Mouse (Mus musculus) heart, embryonic 15.5 days (tissue): ENCODE measurements around the gene Gm5678. TPM values are rescaled to one million over a fixed set of nuclear protein-coding genes. Genes with fewer than 3 reads are reported as not detected.
"Not testable (repeated sequence)": the region's sequence is repeated elsewhere in the genome, so short reads cannot be mapped to it uniquely, and the experiment has no call there.

ENCODE experiments used
- ATAC-seq: fragments of 200-750 bp; cut with Nextera tagmentation; replicated peaks from 2 replicates; pipeline ENCODE4 v1.8.0; 2017; ENCODE audit warnings: low read depth, moderate TSS enrichment; ENCODE audit not compliant: insufficient number of reproducible peaks, insufficient read depth, low FRiP score
- H3K27ac ChIP-seq: fragments of 300-500 bp; sonication (generic); 2 replicates; pipeline ENCODE4 v1.5.1; 2015; ENCODE audit warnings: mild to moderate bottlenecking, inconsistent platforms
- H3K27me3 ChIP-seq: fragments of 300-500 bp; sonication (generic); 2 replicates; pipeline ENCODE4 v1.6.1; 2015; ENCODE audit warnings: inconsistent platforms
- H3K36me3 ChIP-seq: fragments of 300-500 bp; sonication (generic); 2 replicates; pipeline ENCODE4 v1.6.1; 2015; ENCODE audit warnings: mild to moderate bottlenecking, inconsistent platforms
- H3K4me1 ChIP-seq: fragments of 300-500 bp; sonication (generic); replicated peaks from 2 replicates; pipeline ENCODE4 v1.6.1; 2015; ENCODE audit warnings: inconsistent platforms
- H3K4me2 ChIP-seq: fragments of 300-500 bp; sonication (generic); 2 replicates; pipeline ENCODE4 v1.6.1; 2015; ENCODE audit warnings: inconsistent platforms, mild to moderate bottlenecking, moderate library complexity
- H3K4me3 ChIP-seq: fragments of 300-500 bp; sonication (generic); 2 replicates; pipeline ENCODE4 v1.5.1; 2015; ENCODE audit warnings: mild to moderate bottlenecking, inconsistent platforms
- H3K9ac ChIP-seq: fragments of 300-500 bp; sonication (generic); 2 replicates; pipeline ENCODE4 v1.6.1; 2015; ENCODE audit warnings: mild to moderate bottlenecking, inconsistent platforms
- H3K9me3 ChIP-seq: fragments of 300-500 bp; sonication (generic); replicated peaks from 2 replicates; pipeline ENCODE4 v1.6.1; 2016; ENCODE audit warnings: inconsistent platforms
- WGBS: fragments of 180-500 bp; shearing (Covaris S2); methylation state at CpG from one replicate; pipeline ENCODE4 v1.1.7; 2015; ENCODE audit warnings: mixed read lengths; 5-methylcytosine and 5-hydroxymethylcytosine counted together
- polyA plus RNA-seq: library from polyadenylated mRNA; unstranded; fragments of >200 nt; fragmentation: Nextera tagmentation; extraction: Ambion mirVana; gene quantifications from 2 replicates; pipeline ENCODE4 v1.2.1, GENCODE M21; 2015

Gene Gm5678
- polyA plus RNA-seq, 1 experiment from 2014 or later, result not detected

DNA sequence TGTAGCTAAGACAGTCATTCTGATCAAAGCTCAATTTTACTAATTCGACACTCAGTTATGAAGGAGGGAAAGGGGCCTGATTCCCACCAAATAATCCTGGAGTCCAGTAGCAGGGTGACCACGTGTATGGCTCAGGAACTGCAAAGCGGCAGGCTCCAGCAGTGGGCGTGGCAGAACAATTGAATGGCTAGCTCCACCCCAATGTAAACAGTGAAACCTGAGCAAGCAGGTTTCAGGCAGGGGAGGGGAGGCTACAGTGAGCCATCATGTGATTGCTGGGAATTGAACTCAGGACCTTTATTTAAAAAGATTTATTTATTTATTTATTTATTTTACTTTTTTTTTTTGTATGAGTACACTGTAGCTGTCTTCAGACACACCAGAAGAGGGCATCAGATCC, 42.6 kb downstream of the Gm5678 start:
- H3K4me2 ChIP-seq, H3K9ac ChIP-seq, H3K36me3 ChIP-seq, H3K4me1 ChIP-seq, H3K4me3 ChIP-seq, ATAC-seq, H3K9me3 ChIP-seq, H3K27ac ChIP-seq, H3K27me3 ChIP-seq: not testable (repeated sequence)
- 43% methylated on average over 4 of the region's 4 CpGs for WGBS

DNA sequence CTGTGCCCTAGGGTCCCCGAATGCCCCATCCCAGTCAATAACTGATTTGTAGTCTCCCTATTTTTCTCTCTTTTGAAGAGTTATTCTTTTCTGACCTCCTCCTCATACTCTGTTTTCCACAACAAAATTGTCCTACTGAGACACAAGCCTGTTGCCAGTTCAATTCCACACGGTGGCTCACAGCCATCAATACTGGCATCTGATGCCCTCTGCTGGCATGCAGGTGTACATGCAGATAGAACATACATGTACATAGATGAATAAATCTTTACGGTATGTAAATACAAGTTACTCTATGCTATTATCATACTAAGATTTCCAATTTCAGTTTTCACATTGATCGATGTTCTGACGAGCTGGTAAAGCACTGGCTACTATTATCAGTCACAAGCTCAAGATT, 43.2 kb downstream of the Gm5678 start:
- ATAC-seq, result no peak
- WGBS, result 84% methylated on average over 5 of the region's 5 CpGs
- no peaks in the 10 kb centered on the region for H3K27me3 ChIP-seq
- H3K36me3 ChIP-seq, result no peaks in the 10 kb centered on the region
- H3K9ac ChIP-seq, result no peak overlapping the region
- H3K4me3 ChIP-seq, result no peak overlapping the region
- peaks cover 4% of the 10 kb centered on the region; the same call in 1 of the 2 replicates for H3K9me3 ChIP-seq
- H3K4me1 ChIP-seq, result no peaks in the 10 kb centered on the region
- no peak overlapping the region for H3K27ac ChIP-seq
- no peak overlapping the region for H3K4me2 ChIP-seq

- Histone ChIP-seq H3K9ac (no peak overlapping the region), H3K36me3 (no peaks in the 10 kb centered on the region), H3K9me3 (no peaks in the 10 kb centered on the region), H3K4me3 (no peak overlapping the region), H3K27ac (no peak overlapping the region), H3K27me3 (peaks cover 15% of the 10 kb centered on the region), H3K4me2 (no peak overlapping the region), H3K4me1 (no peaks in the 10 kb centered on the region)
- WGBS, result 79% methylated on average over 5 of the region's 5 CpGs
- no peak for ATAC-seq
Measured at GRCm38 (mm10) chr16:93676376-93676775, 48.5 kb downstream of the Gm5678 start.

GRCm38 (mm10) chr16:93678206-93678605, 50.3 kb downstream of the Gm5678 start:
- WGBS, result 73% methylated on average over 4 of the region's 4 CpGs
- Histone ChIP-seq H3K4me3 (no peak overlapping the region), H3K4me1 (peaks cover 9% of the 10 kb centered on the region), H3K4me2 (no peak overlapping the region), H3K27me3 (peaks cover 34% of the 10 kb centered on the region), H3K9ac (no peak overlapping the region), H3K9me3 (no peaks in the 10 kb centered on the region), H3K36me3 (no peaks in the 10 kb centered on the region), H3K27ac (no peak overlapping the region)
- ATAC-seq, result no peak

GRCm38 (mm10) chr16:93679165-93679564, 51.3 kb downstream of the Gm5678 start:
- Histone ChIP-seq H3K27ac (no peak overlapping the region), H3K4me2 (no peak overlapping the region), H3K36me3 (no peaks in the 10 kb centered on the region), H3K4me3 (no peak overlapping the region), H3K9me3 (no peaks in the 10 kb centered on the region), H3K9ac (no peak overlapping the region), H3K27me3 (peaks cover 43% of the 10 kb centered on the region), H3K4me1 (peaks cover 19% of the 10 kb centered on the region)
- 47% methylated on average over 9 of the region's 9 CpGs for WGBS
- ATAC-seq, result no peak

Other genes with a start within 250 kb of the Gm5678 start
- 5.8 and 8.7 TPM in 2 replicates for gene Setd4, start 24.0 kb upstream of the Gm5678 start, polyA plus RNA-seq
- gene Cbr1, start 22.2 kb upstream of the Gm5678 start, polyA plus RNA-seq, result 55.1 and 60.2 TPM in 2 replicates
- 1.1 and 1.7 TPM in 2 replicates for gene Cbr3, start 55.1 kb downstream of the Gm5678 start, polyA plus RNA-seq
- gene Dop1b, start 83.8 kb downstream of the Gm5678 start, polyA plus RNA-seq, result 8.3 and 9.9 TPM in 2 replicates
- gene Morc3, start 204.0 kb downstream of the Gm5678 start, polyA plus RNA-seq, result 22.2 and 22.3 TPM in 2 replicates